Mouse (Mus musculus) megakaryocyte progenitor cell, adult 5-6 weeks (primary cell): ENCODE measurements around the gene Slc22a14. TPM values are rescaled to one million over a fixed set of nuclear protein-coding genes. Genes with fewer than 3 reads are reported as not detected.

Source experiments
- ATAC-seq: replicated peaks from 2 replicates; pipeline ENCODE4 v1.8.0; 2016; ENCODE audit warnings: mild to moderate bottlenecking, moderate TSS enrichment, inconsistent platforms; ENCODE audit not compliant: poor library complexity
- total RNA-seq, 2 experiments: library from RNA; stranded (forward) in 1 of 2; stranded (reverse) in 1 of 2; fragments of 157-497, 149-512 nt in 1 of 2; fragments of 200-1000 nt in 1 of 2; gene quantifications; 2 replicates each; pipeline versions ENCODE4 v1.2.3 to v1.2.4; 2015 to 2017

The Slc22a14 gene
- total RNA-seq, 2 experiments from 2014 or later, result not detected

GRCm38 (mm10) chr9:119208998-119209397, 156.4 kb downstream of the Slc22a14 start, which contains the start of gene Slc22a13:
Gene Slc22a13, minus strand, starts transcription at chr9:119209098.
- ATAC-seq, result no peak

- ATAC-seq, result no peak
These were observed 158.2 kb downstream of the Slc22a14 start for GRCm38 (mm10) chr9:119207113-119207512.

GRCm38 (mm10) chr9:119206666-119207065, 158.7 kb downstream of the Slc22a14 start:
- no peak for ATAC-seq

- ATAC-seq, result no peak
These were observed 159.6 kb downstream of the Slc22a14 start for GRCm38 (mm10) chr9:119205756-119206155.

- ATAC-seq, result no peak
These were observed 161.7 kb downstream of the Slc22a14 start for GRCm38 (mm10) chr9:119203617-119204016.

GRCm38 (mm10) chr9:119201653-119202052, 163.7 kb downstream of the Slc22a14 start:
- ATAC-seq, result no peak

GRCm38 (mm10) chr9:119199151-119199861, 166.0 kb downstream of the Slc22a14 start:
- peak; percentile 23 for ATAC-seq

- ATAC-seq, result peak; percentile 37; the same call in 1 of the 2 replicates
These were observed 173.0 kb downstream of the Slc22a14 start for GRCm38 (mm10) chr9:119192202-119192990.

GRCm38 (mm10) chr9:119181241-119181728, 184.1 kb downstream of the Slc22a14 start:
- no peak for ATAC-seq

GRCm38 (mm10) chr9:119179292-119179691, 186.1 kb downstream of the Slc22a14 start:
- ATAC-seq, result no peak

GRCm38 (mm10) chr9:119167608-119168007, 197.7 kb downstream of the Slc22a14 start:
- no peak for ATAC-seq

GRCm38 (mm10) chr9:119165548-119165947, 199.8 kb downstream of the Slc22a14 start:
- ATAC-seq, result no peak

- no peak for ATAC-seq
These were observed 200.6 kb downstream of the Slc22a14 start for GRCm38 (mm10) chr9:119164743-119165142.

GRCm38 (mm10) chr9:119160689-119161088, 204.7 kb downstream of the Slc22a14 start:
- ATAC-seq, result no peak

GRCm38 (mm10) chr9:119158861-119159260, 206.5 kb downstream of the Slc22a14 start, which contains the start of gene Gm47289:
Gene Gm47289, plus strand, starts transcription at chr9:119159161.
- ATAC-seq, result no peak

- ATAC-seq, result peak; percentile 88
These were observed 208.8 kb downstream of the Slc22a14 start, which contains the start of gene Acaa1b for GRCm38 (mm10) chr9:119156278-119157201. Gene Acaa1b, minus strand, starts transcription at chr9:119157093.

- no peak for ATAC-seq
These were observed 209.5 kb downstream of the Slc22a14 start for GRCm38 (mm10) chr9:119155826-119156225.

- ATAC-seq, result no peak
These were observed 209.9 kb downstream of the Slc22a14 start for GRCm38 (mm10) chr9:119155416-119155815.

GRCm38 (mm10) chr9:119151751-119152150, 213.6 kb downstream of the Slc22a14 start:
- no peak for ATAC-seq

GRCm38 (mm10) chr9:119149601-119150000, 215.8 kb downstream of the Slc22a14 start:
- ATAC-seq, result peak; percentile 70
